Mouse (Mus musculus) lung, adult 18-20 months (tissue): ENCODE data around the gene Hs2st1.

Experiments used
- DNase-seq, 2 experiments: peaks; one replicate each; pipeline ENCODE4 v3.0.0; 2022; ENCODE audit warnings: mixed read lengths in 2 of 2

Hs2st1 gene

GRCm38 (mm10) chr3:144496762-144497161 lies 73.2 kb downstream of the Hs2st1 start:
- DNase-seq, result peak; percentile 22 to 42

GRCm38 (mm10) chr3:144494838-144495237 lies 75.1 kb downstream of the Hs2st1 start:
- DNase-seq, result no peak

DNA sequence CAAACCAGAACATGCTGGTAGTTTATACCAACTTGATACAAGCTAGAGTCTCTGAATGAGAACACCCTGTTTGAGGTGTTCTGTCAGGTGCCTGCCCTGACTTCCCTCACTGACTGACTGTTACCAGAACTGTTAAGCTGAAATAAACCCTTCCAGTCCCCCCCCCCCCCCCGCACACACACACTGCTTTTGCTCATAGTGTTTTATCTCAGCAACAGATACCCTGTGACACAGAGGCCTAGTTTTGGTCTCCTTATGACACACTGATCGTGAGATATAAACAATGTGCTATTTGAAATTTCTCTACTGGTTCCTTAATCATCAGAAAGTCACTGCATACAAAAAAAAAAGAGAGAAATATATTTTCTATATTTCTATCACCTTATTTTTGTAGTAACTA lies 81.2 kb downstream of the Hs2st1 start:
- no peak for DNase-seq

DNA sequence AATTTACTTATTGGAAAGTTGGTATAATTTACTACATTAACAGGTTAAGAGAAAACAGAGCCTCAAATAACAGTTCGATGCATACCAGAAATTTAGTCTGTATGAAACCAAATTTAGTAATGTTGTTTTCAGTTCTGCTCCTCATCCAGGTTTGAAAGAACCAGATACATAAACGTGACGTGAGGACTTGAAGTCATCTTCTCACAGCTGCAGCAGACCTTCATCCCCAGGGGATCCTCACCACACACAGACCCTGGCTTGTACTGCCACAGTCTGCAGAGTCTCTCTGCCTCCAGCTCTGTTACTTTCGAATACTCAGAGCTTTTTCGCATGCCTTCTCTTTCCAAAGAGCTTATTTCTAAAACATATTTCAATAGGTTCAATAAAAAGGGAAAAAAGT lies 89.4 kb downstream of the Hs2st1 start:
- no peak for DNase-seq

GRCm38 (mm10) chr3:144478427-144478794 lies 91.6 kb downstream of the Hs2st1 start:
- DNase-seq, result no peak

GRCm38 (mm10) chr3:144477707-144478426 lies 92.1 kb downstream of the Hs2st1 start:
- no peak for DNase-seq

GRCm38 (mm10) chr3:144475891-144476290 lies 94.1 kb downstream of the Hs2st1 start:
- no peak for DNase-seq

- DNase-seq, result no peak
Measured at GRCm38 (mm10) chr3:144474726-144475125, 95.3 kb downstream of the Hs2st1 start.

- DNase-seq, result no peak
Measured at GRCm38 (mm10) chr3:144471954-144472353, 98.0 kb downstream of the Hs2st1 start.

DNA sequence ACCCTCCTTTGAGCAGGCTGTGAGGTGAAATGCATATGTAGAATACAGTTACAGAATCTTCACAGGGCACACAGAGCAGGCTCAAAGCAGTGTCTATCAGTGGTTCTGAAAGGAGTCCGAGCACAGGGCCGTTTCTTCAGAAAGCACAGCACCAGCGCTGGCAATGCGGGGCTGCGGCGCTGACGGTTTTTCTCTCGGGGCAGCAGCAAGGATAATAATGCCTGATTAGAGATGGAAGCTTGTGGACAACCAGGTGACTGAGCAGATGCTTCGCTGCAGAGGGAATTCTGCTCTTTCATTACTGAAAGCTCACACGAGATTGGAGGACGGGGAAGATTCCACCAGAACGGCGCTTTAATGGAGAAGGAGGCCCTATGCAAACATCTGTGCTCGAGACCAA lies 99.1 kb downstream of the Hs2st1 start:
- no peak for DNase-seq

- DNase-seq, result no peak
Measured at GRCm38 (mm10) chr3:144467521-144467920, 102.5 kb downstream of the Hs2st1 start.

DNA sequence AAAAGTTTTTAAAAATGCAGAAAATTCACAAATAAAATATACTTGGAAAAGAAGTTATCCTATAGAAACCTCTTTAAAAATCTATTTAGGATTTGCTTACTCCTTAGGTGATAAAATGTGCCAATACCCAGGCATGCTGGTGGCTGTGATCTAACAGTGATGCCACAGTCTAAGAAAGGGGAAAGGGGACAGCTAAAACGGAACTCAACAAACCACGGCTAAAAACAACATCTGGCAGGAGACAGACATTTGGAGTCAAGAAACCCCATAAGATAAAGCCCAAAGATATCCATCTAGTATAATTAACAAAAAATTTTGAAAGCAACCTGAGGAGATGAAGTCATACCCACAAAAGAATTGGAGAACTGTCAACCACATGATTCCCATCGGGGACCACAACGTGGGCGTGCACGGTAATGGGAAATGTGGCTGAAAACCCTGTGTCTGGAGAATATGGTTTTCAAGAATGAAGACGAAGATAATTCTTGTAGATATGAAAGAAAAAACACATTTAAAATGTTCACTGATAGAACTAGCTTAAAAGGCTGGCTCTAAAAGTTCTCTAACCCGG lies 103.8 kb downstream of the Hs2st1 start:
- no peak for DNase-seq

GRCm38 (mm10) chr3:144462679-144463078 lies 107.3 kb downstream of the Hs2st1 start:
- DNase-seq, result no peak

- no peak for DNase-seq
Measured at GRCm38 (mm10) chr3:144460183-144460788, 109.7 kb downstream of the Hs2st1 start.

DNA sequence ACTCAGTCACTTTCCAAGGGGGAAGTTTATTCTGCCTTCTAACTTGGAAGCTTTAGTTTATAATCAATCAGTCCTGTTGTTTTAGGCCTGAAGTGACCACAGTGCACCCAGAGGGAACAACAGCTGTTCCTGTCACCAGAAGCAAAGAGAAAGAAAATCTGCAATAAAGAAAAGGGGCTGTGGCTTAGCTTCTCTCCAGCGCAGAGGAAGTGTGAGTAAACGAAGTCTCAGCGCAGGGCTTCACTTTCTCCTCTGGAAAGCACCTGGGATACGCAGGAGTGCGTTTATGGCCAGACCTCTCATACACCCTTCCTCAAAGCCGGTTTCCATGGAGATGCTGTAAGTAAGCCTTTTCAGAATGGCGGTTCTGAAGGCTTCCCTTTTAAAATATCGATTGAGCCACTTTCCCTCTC lies 110.7 kb downstream of the Hs2st1 start:
- DNase-seq, result no peak

DNA sequence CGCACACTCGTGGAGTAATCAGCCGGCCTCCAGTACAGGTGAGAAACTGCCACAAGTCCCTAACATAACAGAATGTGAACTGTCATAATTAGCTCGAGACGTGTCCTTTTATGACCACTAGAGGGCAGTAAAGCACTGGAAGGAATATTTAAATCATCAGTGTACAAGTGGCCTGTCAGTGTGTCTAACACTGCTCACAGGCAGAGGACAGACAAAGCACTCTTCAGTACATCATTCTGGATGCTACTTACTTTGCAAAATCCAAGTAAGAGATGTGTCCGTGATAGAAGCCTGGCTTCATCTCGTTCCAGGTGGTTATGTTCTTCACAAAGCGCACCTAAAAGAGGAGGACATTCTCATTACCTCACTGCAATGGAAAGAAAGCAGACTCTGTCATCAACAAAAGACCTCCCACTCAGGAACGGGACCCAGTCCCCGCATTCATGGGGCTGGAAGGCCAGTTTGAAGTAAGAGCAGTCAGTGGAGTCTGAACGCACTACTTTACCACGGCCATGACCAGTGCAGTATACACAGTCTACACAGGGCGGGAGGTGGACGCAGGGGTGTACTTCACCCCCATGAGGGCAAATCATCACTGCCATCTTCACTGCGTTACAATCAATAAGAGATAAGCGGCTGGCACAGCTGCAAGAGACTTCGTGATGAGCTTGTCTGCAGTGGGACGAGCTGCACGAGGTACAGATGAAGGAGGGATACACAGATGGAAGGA lies 116.1 kb downstream of the Hs2st1 start:
- DNase-seq, result peak in 1 of 2 experiments; percentile 32

- no peak for DNase-seq
Measured at GRCm38 (mm10) chr3:144448977-144449376, 121.0 kb downstream of the Hs2st1 start.

DNA sequence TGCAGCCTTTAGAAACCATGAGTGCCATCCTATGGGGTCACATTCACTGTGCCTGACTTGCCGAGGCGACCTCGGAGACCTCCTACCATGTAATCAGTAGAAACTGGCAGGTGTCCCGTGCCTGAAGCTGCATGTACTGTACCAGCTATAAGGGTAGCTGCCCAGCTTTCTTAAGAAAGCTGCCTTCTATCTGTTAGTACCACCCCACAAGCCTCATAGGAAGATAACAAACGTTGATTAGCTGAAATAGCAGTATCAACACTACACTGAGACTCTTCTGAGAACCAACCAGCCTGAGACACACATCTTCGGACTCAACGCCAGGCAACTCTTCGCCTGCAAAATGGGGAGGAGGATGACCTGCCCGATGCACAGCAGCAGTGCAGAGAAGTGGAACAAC lies 122.1 kb downstream of the Hs2st1 start:
- DNase-seq, result no peak

GRCm38 (mm10) chr3:144446081-144446634 lies 123.8 kb downstream of the Hs2st1 start:
- DNase-seq, result no peak

DNA sequence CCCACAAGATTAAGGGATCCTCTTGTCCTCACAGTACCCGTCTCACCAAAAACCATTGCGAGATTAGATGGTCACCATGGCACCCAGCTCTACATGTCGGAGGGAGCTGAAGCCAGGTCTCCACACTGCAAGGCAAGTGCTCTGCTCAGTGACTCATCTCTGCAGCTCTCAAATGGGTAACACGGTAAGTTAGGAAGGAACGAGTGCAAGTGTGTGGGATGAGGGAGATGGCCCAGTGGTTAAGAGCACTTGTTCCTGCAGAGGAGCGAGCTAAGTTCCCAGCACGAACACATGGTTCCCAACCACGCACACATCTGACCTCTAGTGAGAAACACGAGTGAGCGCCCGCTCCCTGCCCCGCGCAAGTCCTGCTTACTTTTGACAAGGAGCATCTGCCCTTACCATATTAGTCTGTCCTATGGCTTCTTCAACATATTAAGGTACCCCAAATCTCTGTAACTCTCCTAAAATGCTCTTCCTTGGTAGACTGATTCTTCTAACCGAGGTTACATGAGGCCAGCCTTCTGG lies 132.0 kb downstream of the Hs2st1 start:
- DNase-seq, result no peak

DNA sequence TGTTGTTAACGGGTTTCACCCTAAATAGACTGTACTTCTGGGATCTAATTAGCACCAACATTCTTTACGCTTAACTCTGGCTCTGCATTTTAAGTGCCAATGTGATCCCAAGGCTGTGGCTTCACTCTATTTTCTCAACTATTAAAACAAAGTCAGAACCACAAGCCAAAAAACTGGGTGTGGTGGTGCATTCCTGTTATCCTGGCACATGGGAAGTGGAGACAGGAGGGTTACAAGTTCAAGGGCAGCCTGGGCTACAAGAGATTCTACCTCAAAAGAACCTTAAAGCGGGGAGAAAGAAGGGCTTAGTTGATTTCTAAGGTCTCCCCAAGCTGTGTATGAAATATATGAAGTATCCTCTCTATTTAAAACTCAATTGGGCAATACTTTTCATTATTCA lies 133.9 kb downstream of the Hs2st1 start:
- DNase-seq, result no peak

- DNase-seq, result no peak
Measured at GRCm38 (mm10) chr3:144435281-144435680, 134.7 kb downstream of the Hs2st1 start.

GRCm38 (mm10) chr3:144434276-144434675 lies 135.7 kb downstream of the Hs2st1 start:
- DNase-seq, result no peak
